Mouse (Mus musculus) kidney, adult 2 months (tissue): ENCODE measurements around the gene Chfr. TPM values are rescaled to one million over a fixed set of nuclear protein-coding genes. Genes with fewer than 3 reads are reported as not detected.
"Not testable (repeated sequence)": the region's sequence is repeated elsewhere in the genome, so short reads cannot be mapped to it uniquely, and the experiment has no call there.

Experiments used
- DNase-seq: peaks from one replicate; pipeline ENCODE4 v3.0.0; 2021
- H3K27ac ChIP-seq: fragments of 200-500 bp; 2 replicates; pipeline ENCODE4 v1.5.1; 2012; ENCODE audit warnings: low read depth, low read length, control low read depth, inconsistent platforms; ENCODE audit not compliant: insufficient read depth
- H3K27me3 ChIP-seq: fragments of 200-500 bp; replicated peaks from 2 replicates; pipeline ENCODE4 v1.6.1; 2012; ENCODE audit warnings: mild to moderate bottlenecking, moderate library complexity, low read length, inconsistent platforms; ENCODE audit not compliant: control insufficient read depth, insufficient read depth
- H3K36me3 ChIP-seq: fragments of 200-500 bp; 2 replicates; pipeline ENCODE4 v1.6.1; 2012; ENCODE audit warnings: mild to moderate bottlenecking, moderate library complexity, low read length, inconsistent platforms; ENCODE audit not compliant: control insufficient read depth, insufficient read depth
- H3K4me1 ChIP-seq: fragments of 200-500 bp; 2 replicates; pipeline ENCODE4 v1.6.1; 2011; ENCODE audit warnings: low read length; ENCODE audit not compliant: control insufficient read depth, insufficient read depth
- H3K4me3 ChIP-seq: fragments of 200-500 bp; 2 replicates; pipeline ENCODE4 v1.5.1; 2011; ENCODE audit warnings: mild to moderate bottlenecking, low read depth, low read length, control low read depth; ENCODE audit not compliant: insufficient read depth
- CTCF ChIP-seq: fragments of 200-500 bp; conservative IDR thresholded peaks from 2 replicates; pipeline ENCODE4 v1.5.1; 2011; ENCODE audit warnings: low read depth, mild to moderate bottlenecking, control low read depth, low read length, moderate library complexity, mixed read lengths; ENCODE audit not compliant: insufficient read depth, insufficient read length
- POLR2A ChIP-seq: fragments of 200-500 bp; IDR thresholded peaks from one replicate; pipeline ENCODE4 v1.6.1; 2011; ENCODE audit warnings: low read depth, low read length, control low read depth
- WGBS: fragments of 180-500 bp; shearing (Covaris S2); methylation state at CpG from one replicate; pipeline ENCODE4 v1.1.7; 2018; 5-methylcytosine and 5-hydroxymethylcytosine counted together
- polyA plus RNA-seq: library from polyadenylated mRNA; depleted of rRNA; stranded (reverse); fragments of >200 nt; gene quantifications from 2 replicates; pipeline ENCODE4 v1.2.3, GENCODE M21; 2012

Gene Chfr
- polyA plus RNA-seq, 1 experiment = 23.5 TPM

GRCm38 (mm10) chr5:110109991-110110441 is 25.6 kb upstream of the Chfr start, which contains the start of gene Zfp605:
TSS of gene Zfp605 (plus strand) at chr5:110110092.
- WGBS = under 1% methylated on average over 12 of the region's 12 CpGs
- TF ChIP-seq POLR2A (no peak), CTCF (0 out of 2 replicates have a peak, but pooled peaks have one; percentile 8)
- Histone ChIP-seq H3K4me1 (no peaks in the 10 kb centered on the region), H3K4me3 (peak within 1 kb of the TSS; percentile 68), H3K27me3 (no peaks in the 10 kb centered on the region), H3K27ac (peak within 1 kb of the TSS; percentile 90), H3K36me3 (peaks cover 1% of the 10 kb centered on the region; the same call in 1 of the 2 replicates)
- DNase-seq = peak; percentile 93

- WGBS = 95% methylated on average over 3 of the region's 3 CpGs
Measured at GRCm38 (mm10) chr5:110122380-110122779, 13.3 kb upstream of the Chfr start.

GRCm38 (mm10) chr5:110136087-110136464 is 434 bp downstream of the Chfr start:
- H3K4me1 ChIP-seq = no peaks in the 10 kb centered on the region

More at GRCm38 (mm10) chr5:110122380-110122779, 13.3 kb upstream of the Chfr start:
- not testable (repeated sequence) for H3K36me3 ChIP-seq, H3K27ac ChIP-seq, H3K4me3 ChIP-seq, H3K27me3 ChIP-seq, H3K4me1 ChIP-seq, DNase-seq

GRCm38 (mm10) chr5:110137816-110138215 is 2.2 kb downstream of the Chfr start:
- no peak overlapping the region for H3K27ac ChIP-seq
- no peaks in the 10 kb centered on the region for H3K27me3 ChIP-seq
- no peak for DNase-seq
- H3K4me1 ChIP-seq = no peaks in the 10 kb centered on the region
- no peak overlapping the region for H3K4me3 ChIP-seq
- 95% methylated on average over 3 of the region's 3 CpGs for WGBS
- TF ChIP-seq POLR2A (no peak), CTCF (no peak)
- no peaks in the 10 kb centered on the region for H3K36me3 ChIP-seq

More at GRCm38 (mm10) chr5:110136087-110136464, 434 bp downstream of the Chfr start:
- H3K36me3 ChIP-seq = no peaks in the 10 kb centered on the region
- H3K27me3 ChIP-seq = no peaks in the 10 kb centered on the region
- 3% methylated on average over 18 of the region's 18 CpGs for WGBS
- TF ChIP-seq CTCF (no peak), POLR2A (no peak)
- peak overlapping the region; percentile 77 for H3K4me3 ChIP-seq
- H3K27ac ChIP-seq = 0 out of 2 replicates have a peak overlapping the region, but pooled peaks have one; percentile 4
- no peak for DNase-seq

DNA sequence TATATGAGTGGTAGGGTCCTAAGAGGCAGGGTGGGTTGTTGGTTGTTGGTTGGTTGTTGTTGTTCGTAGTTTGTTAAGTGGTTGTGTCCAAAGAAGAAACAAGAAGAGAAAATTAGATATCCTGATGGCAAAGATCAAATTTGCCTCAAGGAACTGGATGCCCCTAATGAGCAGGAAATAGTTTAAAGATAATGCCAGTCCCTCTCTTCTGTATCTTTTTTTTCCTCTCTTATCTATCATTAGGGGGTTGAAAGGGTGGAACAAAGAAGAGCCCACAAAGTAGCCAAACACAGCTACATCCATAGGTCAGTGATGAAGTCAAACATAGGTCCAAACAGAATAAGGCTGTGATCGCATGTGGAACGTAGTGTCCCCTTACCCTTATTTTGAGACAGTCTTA is 3.7 kb downstream of the Chfr start:
- TF ChIP-seq CTCF (no peak), POLR2A (no peak)
- WGBS = 96% methylated on average over 3 of the region's 3 CpGs
- no peak overlapping the region for H3K27ac ChIP-seq
- no peak overlapping the region for H3K4me3 ChIP-seq
- H3K4me1 ChIP-seq = no peaks in the 10 kb centered on the region
- H3K27me3 ChIP-seq = no peaks in the 10 kb centered on the region
- no peak for DNase-seq
- H3K36me3 ChIP-seq = no peaks in the 10 kb centered on the region

- H3K27ac ChIP-seq = no peak overlapping the region
- DNase-seq = no peak
- 0 out of 2 replicates have a peak, but pooled peaks cover 1% of the 10 kb centered on the region for H3K36me3 ChIP-seq
- H3K27me3 ChIP-seq = no peaks in the 10 kb centered on the region
- TF ChIP-seq POLR2A = no peak
- no peak for TF ChIP-seq CTCF
- H3K4me3 ChIP-seq = no peak overlapping the region
- 93% methylated on average over 7 of the region's 7 CpGs for WGBS
- no peaks in the 10 kb centered on the region for H3K4me1 ChIP-seq
Measured at GRCm38 (mm10) chr5:110140424-110140823, 4.8 kb downstream of the Chfr start.

- TF ChIP-seq POLR2A (no peak), CTCF (no peak)
- H3K27me3 ChIP-seq = no peaks in the 10 kb centered on the region
- H3K27ac ChIP-seq = peak overlapping the region; percentile 12; the same call in 1 of the 2 replicates
- WGBS = 58% methylated on average over 2 of the region's 2 CpGs
- H3K4me3 ChIP-seq = no peak overlapping the region
- no peaks in the 10 kb centered on the region for H3K4me1 ChIP-seq
- H3K36me3 ChIP-seq = peaks cover 1% of the 10 kb centered on the region; the same call in 1 of the 2 replicates
- peak; percentile 55 for DNase-seq
Measured at GRCm38 (mm10) chr5:110142309-110142708, 6.7 kb downstream of the Chfr start.
